Mouse (Mus musculus) embryonic fibroblast, embryonic 13.5 days (primary cell): Measurements from ENCODE around the gene Rnf214. TPM values are rescaled to one million over a fixed set of nuclear protein-coding genes. Genes with fewer than 3 reads are reported as not detected.

Source experiments
- H3K27ac ChIP-seq: 2 replicates; pipeline ENCODE4 v1.5.1; 2012; ENCODE audit warnings: low read length, control low read depth, inconsistent platforms; ENCODE audit not compliant: insufficient read depth
- H3K4me1 ChIP-seq: 2 replicates; pipeline ENCODE4 v1.6.1; 2011; ENCODE audit warnings: low read length; ENCODE audit not compliant: control insufficient read depth, insufficient read depth
- H3K4me3 ChIP-seq: 2 replicates; pipeline ENCODE4 v1.5.1; 2011; ENCODE audit warnings: mild to moderate bottlenecking, control low read depth, low read length; ENCODE audit not compliant: insufficient read depth
- CTCF ChIP-seq: IDR thresholded peaks from 2 replicates; pipeline ENCODE4 v1.5.1; 2011; ENCODE audit warnings: mild to moderate bottlenecking, control low read depth, low read length, moderate library complexity, borderline replicate concordance; ENCODE audit not compliant: insufficient read depth
- POLR2A ChIP-seq: IDR thresholded peaks from 2 replicates; pipeline ENCODE4 v1.6.1; 2011; ENCODE audit warnings: low read depth, mild to moderate bottlenecking, control low read depth, low read length, moderate library complexity
- polyA plus RNA-seq: library from polyadenylated mRNA; stranded (reverse); fragments of >200 nt; gene quantifications from 2 replicates; pipeline ENCODE4 v1.2.4, GENCODE M21; 2011; ENCODE audit warnings: low read depth; ENCODE audit not compliant: missing spikeins, insufficient read length

Gene Rnf214
- polyA plus RNA-seq, 1 experiment = 43.6 TPM

GRCm38 (mm10) chr9:45910995-45911394 lies 4.3 kb upstream of the Rnf214 start:
- no peak overlapping the region for H3K4me3 ChIP-seq
- TF ChIP-seq CTCF (no peak), POLR2A (no peak)
- no peak overlapping the region for H3K27ac ChIP-seq
- H3K4me1 ChIP-seq = no peaks in the 10 kb centered on the region

- Histone ChIP-seq H3K4me1 (no peaks in the 10 kb centered on the region), H3K4me3 (peak overlapping the region; percentile 96), H3K27ac (peak overlapping the region; percentile 47)
- no peak for TF ChIP-seq CTCF
- no peak for TF ChIP-seq POLR2A
Observed at GRCm38 (mm10) chr9:45907078-45907428, 342 bp upstream of the Rnf214 start.

- H3K4me3 ChIP-seq = peak overlapping the region; percentile 97
- H3K4me1 ChIP-seq = no peaks in the 10 kb centered on the region
- TF ChIP-seq CTCF (no peak), POLR2A (peak; percentile 26; the same call in 1 of the 2 replicates)
- H3K27ac ChIP-seq = peak overlapping the region; percentile 62
Observed at GRCm38 (mm10) chr9:45905811-45906237, 887 bp downstream of the Rnf214 start.

- H3K4me3 ChIP-seq = peak overlapping the region; percentile 97
- no peaks in the 10 kb centered on the region for H3K4me1 ChIP-seq
- peak overlapping the region; percentile 62; the same call in 1 of the 2 replicates for H3K27ac ChIP-seq
- no peak for TF ChIP-seq CTCF
- no peak for TF ChIP-seq POLR2A
Observed at GRCm38 (mm10) chr9:45905196-45905595, 1.5 kb downstream of the Rnf214 start.

- Histone ChIP-seq H3K4me3 (no peak overlapping the region), H3K4me1 (no peaks in the 10 kb centered on the region), H3K27ac (no peak overlapping the region)
- TF ChIP-seq POLR2A (no peak), CTCF (no peak)
Observed at GRCm38 (mm10) chr9:45893681-45894080, 13.0 kb downstream of the Rnf214 start.

- TF ChIP-seq CTCF = no peak
- TF ChIP-seq POLR2A = no peak
- Histone ChIP-seq H3K4me1 (peaks cover 7% of the 10 kb centered on the region), H3K27ac (no peak overlapping the region), H3K4me3 (no peak overlapping the region)
Observed at GRCm38 (mm10) chr9:45877928-45878327, 28.8 kb downstream of the Rnf214 start.

GRCm38 (mm10) chr9:45870265-45870664 lies 36.4 kb downstream of the Rnf214 start:
- H3K27ac ChIP-seq = no peak overlapping the region
- H3K4me3 ChIP-seq = no peak overlapping the region
- no peaks in the 10 kb centered on the region for H3K4me1 ChIP-seq
- TF ChIP-seq CTCF (no peak), POLR2A (no peak)

- no peak for TF ChIP-seq POLR2A
- no peak for TF ChIP-seq CTCF
- H3K27ac ChIP-seq = no peak overlapping the region
- H3K4me3 ChIP-seq = no peak overlapping the region
- H3K4me1 ChIP-seq = no peaks in the 10 kb centered on the region
Observed at GRCm38 (mm10) chr9:45869181-45869580, 37.5 kb downstream of the Rnf214 start.

GRCm38 (mm10) chr9:45861813-45862212 lies 44.9 kb downstream of the Rnf214 start:
- TF ChIP-seq POLR2A (no peak), CTCF (no peak)
- Histone ChIP-seq H3K4me3 (no peak overlapping the region), H3K4me1 (no peaks in the 10 kb centered on the region), H3K27ac (no peak overlapping the region)

- Histone ChIP-seq H3K4me3 (no peak overlapping the region), H3K4me1 (no peaks in the 10 kb centered on the region), H3K27ac (no peak overlapping the region)
- TF ChIP-seq CTCF = no peak
- no peak for TF ChIP-seq POLR2A
Observed at GRCm38 (mm10) chr9:45859364-45859763, 47.3 kb downstream of the Rnf214 start.

GRCm38 (mm10) chr9:45854136-45854535 lies 52.6 kb downstream of the Rnf214 start:
- Histone ChIP-seq H3K4me3 (no peak overlapping the region), H3K27ac (no peak overlapping the region), H3K4me1 (peaks cover 2% of the 10 kb centered on the region)
- TF ChIP-seq CTCF = no peak
- TF ChIP-seq POLR2A = no peak
